Mouse (Mus musculus) embryonic facial prominence, embryonic 15.5 days (tissue): ENCODE measurements around the gene Ncoa3. TPM values are rescaled to one million over a fixed set of nuclear protein-coding genes. Genes with fewer than 3 reads are reported as not detected.

Experiments used
- ATAC-seq: fragments of 200-750 bp; cut with Nextera tagmentation; 2 replicates; pipeline ENCODE4 v1.8.0; 2017; ENCODE audit warnings: low read depth, moderate TSS enrichment; ENCODE audit not compliant: insufficient number of reproducible peaks, low FRiP score, low TSS enrichment
- H3K27ac ChIP-seq: fragments of 300-500 bp; sonication (generic); replicated peaks from 2 replicates; pipeline ENCODE4 v1.5.1; 2015; ENCODE audit warnings: mild to moderate bottlenecking, inconsistent platforms
- H3K27me3 ChIP-seq: fragments of 300-500 bp; sonication (generic); 2 replicates; pipeline ENCODE4 v1.6.1; 2015; ENCODE audit warnings: inconsistent platforms
- H3K36me3 ChIP-seq: fragments of 300-500 bp; sonication (generic); 2 replicates; pipeline ENCODE4 v1.6.1; 2015; ENCODE audit warnings: mild to moderate bottlenecking, inconsistent platforms
- H3K4me1 ChIP-seq: fragments of 300-500 bp; sonication (generic); 2 replicates; pipeline ENCODE4 v1.6.1; 2015; ENCODE audit warnings: inconsistent platforms
- H3K4me2 ChIP-seq: fragments of 300-500 bp; sonication (generic); replicated peaks from 2 replicates; pipeline ENCODE4 v1.6.1; 2015; ENCODE audit warnings: mild to moderate bottlenecking, inconsistent platforms
- H3K4me3 ChIP-seq: fragments of 300-500 bp; sonication (generic); replicated peaks from 2 replicates; pipeline ENCODE4 v1.5.1; 2015; ENCODE audit warnings: mild to moderate bottlenecking, inconsistent platforms
- H3K9ac ChIP-seq: fragments of 300-500 bp; sonication (generic); 2 replicates; pipeline ENCODE4 v1.6.1; 2015; ENCODE audit warnings: inconsistent platforms
- H3K9me3 ChIP-seq: fragments of 300-500 bp; sonication (generic); replicated peaks from 2 replicates; pipeline ENCODE4 v1.6.1; 2016; ENCODE audit warnings: inconsistent platforms
- WGBS: fragments of 180-500 bp; shearing (Covaris S2); methylation state at CpG from one replicate; pipeline ENCODE4 v1.1.7; 2015; 5-methylcytosine and 5-hydroxymethylcytosine counted together
- polyA plus RNA-seq: library from polyadenylated mRNA; unstranded; fragments of >200 nt; fragmentation: Nextera tagmentation; extraction: Ambion mirVana; gene quantifications from 2 replicates; pipeline ENCODE4 v1.2.1, GENCODE M21; 2015

Ncoa3 gene
- polyA plus RNA-seq, 1 experiment from 2014 or later = 14.7 TPM

DNA sequence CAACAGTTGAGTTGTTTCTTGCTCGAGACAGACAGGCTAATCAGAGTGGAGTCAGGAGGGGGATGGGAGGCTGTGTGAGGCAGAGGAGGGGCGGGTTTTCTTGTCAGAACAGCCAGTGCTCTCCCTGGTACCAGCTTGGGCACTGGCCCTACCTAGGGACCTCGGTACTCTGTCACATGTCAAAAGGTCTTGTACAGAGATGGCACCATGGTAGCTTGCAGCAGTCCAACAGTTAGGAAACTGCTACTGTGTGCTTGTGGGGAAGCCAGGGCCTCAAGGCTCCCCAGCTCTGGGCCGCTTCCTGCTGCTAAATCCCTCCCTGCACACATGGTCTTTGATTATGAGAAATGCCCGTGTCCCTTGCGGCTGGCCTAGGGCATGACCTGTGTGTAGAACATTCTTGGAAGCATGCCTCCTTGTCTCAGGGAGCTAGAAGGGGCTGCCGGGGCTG, 97.7 kb downstream of the Ncoa3 start:
- H3K36me3 ChIP-seq = peaks cover 50% of the 10 kb centered on the region
- H3K9ac ChIP-seq = no peak overlapping the region

DNA sequence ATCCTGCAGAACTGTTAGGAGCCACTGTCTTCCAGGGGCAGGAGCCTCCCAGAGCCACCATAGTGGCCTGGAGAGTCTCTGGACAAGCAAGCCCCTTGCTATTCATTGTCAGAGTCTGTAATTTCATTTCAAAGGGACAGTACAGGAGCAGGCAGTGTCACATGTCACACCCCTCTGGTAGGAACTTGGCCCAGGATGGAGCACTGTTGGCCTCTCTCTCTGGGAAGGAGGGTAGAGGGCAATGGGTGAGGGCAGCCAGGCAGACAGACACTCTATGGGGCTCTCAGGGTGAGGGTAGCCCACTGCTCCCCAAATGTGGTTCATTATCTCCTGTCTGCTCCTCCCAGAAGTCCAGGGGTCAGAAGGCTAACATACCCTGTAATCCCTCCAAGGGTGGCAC, 99.2 kb downstream of the Ncoa3 start:
- H3K27ac ChIP-seq = no peak overlapping the region
- no peak overlapping the region for H3K4me3 ChIP-seq
- no peaks in the 10 kb centered on the region for H3K9me3 ChIP-seq
- no peaks in the 10 kb centered on the region for H3K27me3 ChIP-seq
- H3K4me2 ChIP-seq = no peak overlapping the region
- H3K4me1 ChIP-seq = peaks cover 10% of the 10 kb centered on the region
- H3K36me3 ChIP-seq = peaks cover 46% of the 10 kb centered on the region
- no peak overlapping the region for H3K9ac ChIP-seq
- no peak for ATAC-seq

More for the DNA sequence above, 97.7 kb downstream of the Ncoa3 start:
- 19% methylated on average over 7 of the region's 7 CpGs for WGBS
- no peaks in the 10 kb centered on the region for H3K27me3 ChIP-seq
- peaks cover 12% of the 10 kb centered on the region for H3K4me1 ChIP-seq
- no peaks in the 10 kb centered on the region for H3K9me3 ChIP-seq
- H3K4me2 ChIP-seq = no peak overlapping the region
- no peak overlapping the region for H3K4me3 ChIP-seq
- ATAC-seq = no peak
- 0 out of 2 replicates have a peak overlapping the region, but pooled peaks have one; percentile 34 for H3K27ac ChIP-seq

DNA sequence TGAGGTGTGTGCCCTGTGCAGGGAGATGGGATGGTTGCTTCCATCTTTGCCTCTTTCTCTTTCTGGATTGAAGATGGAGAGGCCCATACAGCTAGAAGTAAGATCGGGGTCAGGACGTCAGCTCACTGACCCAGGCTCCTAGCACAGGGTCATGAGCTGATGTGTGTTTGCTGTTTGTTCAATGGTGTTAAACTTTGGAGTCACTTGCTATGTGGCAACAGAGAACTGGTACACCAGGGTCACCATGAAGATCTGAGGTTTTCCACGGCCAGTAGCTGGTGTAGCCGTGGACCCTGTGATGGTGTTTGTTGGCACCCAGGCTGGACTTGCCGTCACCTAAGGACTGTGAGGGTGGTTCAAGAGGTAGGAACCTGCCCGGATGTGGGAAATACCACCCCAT, 100.0 kb downstream of the Ncoa3 start:
- Histone ChIP-seq H3K36me3 (peaks cover 44% of the 10 kb centered on the region), H3K27ac (no peak overlapping the region), H3K9me3 (no peaks in the 10 kb centered on the region), H3K4me2 (no peak overlapping the region), H3K4me1 (peaks cover 9% of the 10 kb centered on the region), H3K4me3 (no peak overlapping the region), H3K27me3 (no peaks in the 10 kb centered on the region), H3K9ac (no peak overlapping the region)
- ATAC-seq = no peak
- 93% methylated on average over 6 of the region's 6 CpGs for WGBS

DNA sequence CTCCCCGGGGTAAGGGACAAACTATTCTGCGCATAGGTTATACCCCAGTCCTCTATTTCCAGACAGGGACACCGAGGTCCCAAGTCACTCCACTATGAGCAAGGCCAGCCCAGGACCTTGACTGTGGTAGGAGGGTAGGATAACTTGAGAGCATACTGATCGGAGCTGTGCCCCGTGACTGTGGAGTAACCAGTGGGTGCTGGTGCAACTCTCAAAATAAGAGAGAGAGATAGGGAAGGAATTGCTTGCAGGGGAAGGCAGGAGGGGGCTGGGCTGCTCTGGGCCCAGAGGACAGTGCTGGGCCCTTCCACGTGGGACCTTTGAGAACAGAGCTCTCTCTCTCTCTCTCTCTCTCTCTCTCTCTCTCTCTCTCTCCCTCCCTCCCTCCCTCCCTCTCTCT, 103.9 kb downstream of the Ncoa3 start:
- H3K36me3 ChIP-seq = peaks cover 37% of the 10 kb centered on the region
- H3K9ac ChIP-seq = no peak overlapping the region
- H3K9me3 ChIP-seq = no peaks in the 10 kb centered on the region
- H3K27me3 ChIP-seq = no peaks in the 10 kb centered on the region
- no peak overlapping the region for H3K4me3 ChIP-seq
- no peak for ATAC-seq
- no peak overlapping the region for H3K27ac ChIP-seq
- 0 out of 2 replicates have a peak, but pooled peaks cover 9% of the 10 kb centered on the region for H3K4me1 ChIP-seq
- no peak overlapping the region for H3K4me2 ChIP-seq
- WGBS = 95% methylated on average over 6 of the region's 6 CpGs

DNA sequence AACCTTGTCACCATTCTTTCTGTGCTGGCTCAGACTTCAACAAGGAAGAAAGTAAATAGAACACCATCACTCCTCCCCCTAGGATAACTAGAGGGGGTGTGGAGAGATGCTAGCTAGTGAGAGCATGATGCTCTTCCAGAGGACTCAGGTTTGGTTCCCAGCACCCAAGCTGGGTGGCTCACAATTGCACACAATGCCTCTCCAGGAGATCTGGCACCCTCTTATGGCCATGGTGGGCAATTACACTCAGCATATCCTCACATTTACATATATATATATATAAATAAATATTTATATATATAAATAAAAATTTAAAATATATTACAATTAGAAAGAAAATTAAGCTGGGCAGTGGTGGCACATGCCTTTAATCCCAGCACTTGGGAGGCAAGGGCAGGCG, 104.4 kb downstream of the Ncoa3 start:
- H3K36me3 ChIP-seq = peaks cover 31% of the 10 kb centered on the region
- no peak overlapping the region for H3K4me2 ChIP-seq
- H3K9ac ChIP-seq = no peak overlapping the region
- H3K27me3 ChIP-seq = no peaks in the 10 kb centered on the region
- no peaks in the 10 kb centered on the region for H3K9me3 ChIP-seq
- H3K4me3 ChIP-seq = no peak overlapping the region
- ATAC-seq = no peak
- WGBS = 86% methylated on average over 1 of the region's 1 CpGs
- no peak overlapping the region for H3K27ac ChIP-seq
- 0 out of 2 replicates have a peak, but pooled peaks cover 9% of the 10 kb centered on the region for H3K4me1 ChIP-seq

DNA sequence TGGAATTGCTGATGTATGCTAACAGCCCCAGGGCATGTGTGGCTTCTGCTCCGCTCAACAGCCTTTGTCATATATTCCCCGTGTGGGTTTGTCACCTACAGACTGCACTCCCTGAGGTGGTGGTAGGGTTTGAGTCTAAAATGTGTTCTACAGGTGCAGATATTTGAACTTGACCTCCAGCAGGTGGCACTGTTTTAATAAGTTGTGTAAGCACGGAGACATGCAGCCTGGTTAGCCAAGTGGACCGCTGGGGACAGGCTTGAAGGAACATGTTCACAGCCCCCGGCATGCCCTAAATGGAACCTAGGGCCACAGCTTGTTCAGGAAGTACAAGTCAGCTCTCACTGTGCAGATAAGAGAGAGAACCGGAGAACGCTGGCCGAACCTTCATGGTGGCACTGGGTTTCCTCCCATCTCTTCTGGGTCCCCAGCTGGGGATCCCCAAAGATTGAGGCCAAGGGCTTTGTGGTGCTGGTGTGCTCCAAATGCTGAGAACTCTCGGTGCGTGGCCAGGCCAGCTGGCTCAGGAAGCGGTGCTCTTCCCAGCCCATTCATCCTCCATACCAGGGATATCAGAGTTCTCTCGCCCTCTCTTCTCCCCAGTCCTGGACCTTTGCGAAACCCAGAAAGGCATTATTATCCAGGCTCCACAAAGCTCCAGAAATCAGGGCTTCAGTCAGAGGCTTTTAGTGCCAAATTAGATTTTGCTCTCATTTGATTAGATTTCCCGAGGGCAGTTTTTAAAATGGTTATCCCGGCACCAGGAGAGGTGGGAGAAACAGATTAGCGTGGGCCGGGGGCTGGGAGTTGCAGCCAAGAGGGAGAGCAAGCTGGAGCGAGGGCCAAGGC, 105.2 kb downstream of the Ncoa3 start:
- Histone ChIP-seq H3K27me3 (no peaks in the 10 kb centered on the region), H3K4me2 (no peak overlapping the region), H3K9me3 (no peaks in the 10 kb centered on the region), H3K27ac (no peak overlapping the region), H3K4me1 (0 out of 2 replicates have a peak, but pooled peaks cover 15% of the 10 kb centered on the region), H3K4me3 (no peak overlapping the region), H3K9ac (no peak overlapping the region), H3K36me3 (peaks cover 24% of the 10 kb centered on the region)
- no peak for ATAC-seq
- 62% methylated on average over 18 of the region's 18 CpGs for WGBS

DNA sequence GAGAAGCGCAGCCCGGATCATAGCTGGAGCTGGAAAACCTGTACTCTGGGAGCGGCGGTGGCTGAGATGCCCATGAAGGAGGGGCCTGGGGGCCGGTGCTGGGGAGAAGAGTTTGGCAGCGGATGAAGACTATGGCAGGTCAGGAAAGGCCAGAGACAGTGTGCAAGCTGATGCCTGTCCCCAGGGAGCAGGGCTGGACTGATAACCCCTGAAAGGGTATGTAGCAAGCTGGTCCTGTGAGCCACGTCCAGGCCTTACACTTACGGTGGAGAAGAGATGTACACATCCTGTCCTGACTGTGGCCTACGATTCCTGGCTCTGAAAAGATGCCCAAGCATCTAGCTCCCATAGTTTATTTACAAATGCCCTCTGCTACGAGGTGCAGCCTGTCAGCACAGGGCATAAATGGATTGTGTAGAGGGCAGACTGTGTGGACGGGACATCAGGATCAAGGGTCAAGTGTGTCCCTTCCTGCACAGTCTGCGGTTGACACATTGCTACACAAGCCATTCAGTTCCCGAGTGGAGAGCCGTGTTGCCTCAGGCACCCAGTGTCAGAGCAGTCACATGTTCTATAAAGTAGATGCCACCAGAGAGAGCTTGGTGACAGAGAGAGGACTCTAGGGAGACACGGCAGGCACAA, 106.0 kb downstream of the Ncoa3 start:
- Histone ChIP-seq H3K4me3 (no peak overlapping the region), H3K9me3 (no peaks in the 10 kb centered on the region), H3K36me3 (peaks cover 17% of the 10 kb centered on the region), H3K4me1 (0 out of 2 replicates have a peak, but pooled peaks cover 19% of the 10 kb centered on the region), H3K4me2 (no peak overlapping the region), H3K9ac (no peak overlapping the region), H3K27me3 (no peaks in the 10 kb centered on the region), H3K27ac (no peak overlapping the region)
- 65% methylated on average over 15 of the region's 15 CpGs for WGBS
- ATAC-seq = no peak

DNA sequence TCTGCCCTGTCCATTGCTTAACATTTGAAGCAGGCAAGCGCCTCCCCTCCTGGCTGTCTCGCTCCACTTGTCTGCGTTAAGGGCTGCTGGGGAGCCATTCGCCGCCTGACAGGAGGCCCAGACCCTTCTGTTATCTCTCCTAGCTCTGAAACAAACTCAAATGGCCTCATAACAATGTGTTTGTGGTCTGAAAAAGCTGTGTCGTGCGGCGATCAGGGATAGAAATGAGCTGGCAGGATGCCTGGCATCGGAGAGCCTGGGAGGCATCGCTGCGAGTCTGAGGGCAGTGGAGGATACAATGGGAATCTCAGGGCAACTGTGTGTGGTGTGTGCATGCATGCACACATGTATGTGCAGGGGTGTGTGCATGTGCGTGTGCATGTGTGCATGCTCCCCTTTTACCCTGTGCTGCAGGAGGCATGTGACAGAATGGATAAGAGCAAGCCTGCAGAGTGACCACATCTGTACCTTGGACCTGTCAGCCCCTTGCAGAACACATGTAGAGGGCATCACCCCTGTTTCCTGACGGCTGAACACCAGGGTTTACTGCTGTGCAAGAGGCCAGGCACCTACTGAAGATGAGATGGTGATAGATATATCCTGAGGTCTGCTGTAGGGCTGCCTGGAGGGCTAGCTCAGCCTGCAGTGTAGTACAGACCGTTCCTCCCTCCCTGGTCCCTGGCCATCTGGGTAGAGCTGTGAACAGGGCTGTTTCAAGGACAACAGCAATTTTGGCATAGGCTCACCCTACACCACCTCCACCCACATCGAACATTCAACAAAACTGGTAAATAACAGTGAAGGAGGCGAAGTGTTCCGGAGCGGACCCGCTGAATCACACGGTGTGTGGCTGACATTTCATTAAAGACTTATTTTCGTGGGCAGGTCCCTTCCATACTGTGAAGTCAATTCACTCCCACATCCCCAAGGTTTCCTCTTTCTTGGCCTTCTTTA, 108.2 kb downstream of the Ncoa3 start:
- no peak for ATAC-seq
- Histone ChIP-seq H3K4me1 (0 out of 2 replicates have a peak, but pooled peaks cover 26% of the 10 kb centered on the region), H3K36me3 (no peaks in the 10 kb centered on the region), H3K4me3 (no peak overlapping the region), H3K4me2 (no peak overlapping the region), H3K27ac (no peak overlapping the region), H3K27me3 (no peaks in the 10 kb centered on the region), H3K9ac (no peak overlapping the region), H3K9me3 (no peaks in the 10 kb centered on the region)
- 78% methylated on average over 21 of the region's 21 CpGs for WGBS

DNA sequence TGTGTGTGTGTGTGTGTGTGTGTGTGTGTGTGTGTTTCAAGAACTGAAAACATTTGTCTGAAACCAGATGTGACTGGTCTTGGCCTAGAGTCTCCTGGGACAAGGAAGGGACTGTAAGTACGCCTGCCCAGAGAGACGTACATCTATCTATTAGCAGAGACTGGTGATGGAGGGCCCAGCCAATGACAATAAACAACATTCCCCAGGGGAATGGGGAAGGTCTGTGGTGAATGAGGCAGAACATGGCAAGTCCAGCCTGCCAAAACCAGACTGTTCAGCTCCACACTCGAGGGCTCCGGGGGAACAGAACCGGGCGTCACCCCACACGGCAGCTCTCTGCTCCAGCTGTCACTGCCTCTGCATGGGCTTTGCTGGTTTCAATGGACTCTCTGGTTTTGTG, 110.5 kb downstream of the Ncoa3 start:
- Histone ChIP-seq H3K27me3 (no peaks in the 10 kb centered on the region), H3K36me3 (0 out of 2 replicates have a peak, but pooled peaks cover 4% of the 10 kb centered on the region), H3K9me3 (no peaks in the 10 kb centered on the region), H3K9ac (no peak overlapping the region), H3K4me3 (no peak overlapping the region), H3K4me2 (no peak overlapping the region), H3K27ac (no peak overlapping the region), H3K4me1 (peaks cover 34% of the 10 kb centered on the region)
- ATAC-seq = no peak
- WGBS = 50% methylated on average over 7 of the region's 7 CpGs

DNA sequence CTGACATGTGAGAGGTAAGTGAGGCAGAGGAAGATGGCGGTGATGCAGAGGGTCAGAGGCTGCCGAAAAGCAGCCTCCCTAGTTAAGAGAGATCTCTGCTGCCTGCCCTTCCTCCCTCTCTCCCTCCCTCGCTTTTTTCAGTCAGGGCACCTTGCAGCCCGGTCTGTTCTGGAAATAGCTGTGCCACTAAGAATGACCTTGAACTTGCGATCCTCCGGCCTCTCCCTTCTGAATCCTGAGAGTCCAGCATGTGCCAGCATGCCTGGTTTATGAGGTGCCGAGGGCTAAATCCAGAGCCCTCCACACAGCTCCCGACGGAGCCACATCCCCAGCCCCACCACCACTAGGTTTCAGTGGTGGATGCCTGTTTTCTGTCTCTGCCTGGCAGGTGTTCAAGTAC, 113.5 kb downstream of the Ncoa3 start:
- H3K9me3 ChIP-seq = no peaks in the 10 kb centered on the region
- 0 out of 2 replicates have a peak, but pooled peaks cover 4% of the 10 kb centered on the region for H3K36me3 ChIP-seq
- 74% methylated on average over 9 of the region's 9 CpGs for WGBS
- no peak for ATAC-seq
- peaks cover 36% of the 10 kb centered on the region for H3K4me1 ChIP-seq
- no peaks in the 10 kb centered on the region for H3K27me3 ChIP-seq
- H3K4me3 ChIP-seq = no peak overlapping the region
- no peak overlapping the region for H3K9ac ChIP-seq
- no peak overlapping the region for H3K4me2 ChIP-seq
- no peak overlapping the region for H3K27ac ChIP-seq

DNA sequence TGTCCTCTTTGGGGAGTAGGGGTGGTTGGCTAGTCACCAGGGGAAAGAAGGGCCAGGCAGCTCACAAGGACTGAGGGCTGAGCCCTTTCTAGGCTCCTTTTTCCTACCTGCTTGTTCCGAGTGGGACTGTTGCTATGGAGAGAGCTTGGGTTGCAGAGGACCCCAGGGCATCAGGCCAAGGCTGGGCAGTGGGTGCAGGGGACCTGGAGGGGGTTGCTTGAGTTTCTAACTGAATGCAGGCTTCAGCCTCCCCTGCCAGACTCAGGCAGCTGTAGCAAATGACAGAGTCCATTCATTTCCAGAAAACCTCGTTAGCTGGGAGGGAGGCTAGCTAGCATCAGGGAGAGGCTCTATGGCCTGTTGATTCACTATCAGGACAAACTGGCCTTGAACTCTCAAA, 114.2 kb downstream of the Ncoa3 start:
- no peak overlapping the region for H3K9ac ChIP-seq
- no peak overlapping the region for H3K4me3 ChIP-seq
- 67% methylated on average over 2 of the region's 2 CpGs for WGBS
- 0 out of 2 replicates have a peak, but pooled peaks cover 4% of the 10 kb centered on the region for H3K36me3 ChIP-seq
- no peak overlapping the region for H3K27ac ChIP-seq
- no peak for ATAC-seq
- no peaks in the 10 kb centered on the region for H3K27me3 ChIP-seq
- no peaks in the 10 kb centered on the region for H3K9me3 ChIP-seq
- H3K4me2 ChIP-seq = no peak overlapping the region
- peaks cover 36% of the 10 kb centered on the region for H3K4me1 ChIP-seq
